Mouse (Mus musculus): ENCODE measurements around the gene Plxna4.

DNA sequence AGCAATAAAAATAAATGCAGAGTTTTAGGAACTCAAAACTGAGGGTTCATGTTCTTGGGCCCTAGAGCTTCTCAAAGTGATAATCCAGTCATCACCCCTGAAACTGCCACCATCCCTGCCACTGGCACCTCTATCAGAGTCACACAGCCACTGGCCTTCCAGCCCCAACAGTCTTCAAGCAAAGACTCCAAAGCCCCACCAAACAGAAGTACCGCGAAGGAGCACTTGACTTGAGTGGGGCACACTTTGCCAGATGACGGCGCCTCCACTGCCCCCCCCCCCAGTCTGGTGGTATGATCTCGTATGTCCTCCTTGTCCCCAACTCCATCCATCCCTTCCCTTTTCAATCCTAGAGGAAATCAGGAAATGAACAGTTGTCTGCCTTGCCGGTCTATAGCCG lies 60.5 kb downstream of the Plxna4 start:
- TF ChIP-seq CHD2 (IDR thresholded peaks at IDR 0.05; ENCODE audit: low read depth, low read length): no peak
- no peak for TF ChIP-seq MAFK (IDR thresholded peaks at IDR 0.05; ENCODE audit: insufficient read depth, low read depth, low read length)

All from ES-E14 (cell line).